Mouse (Mus musculus) heart, postnatal 14 days (tissue): ENCODE data around the gene Sema5a. TPM values are rescaled to one million over a fixed set of nuclear protein-coding genes. Genes with fewer than 3 reads are reported as not detected.
"Not testable (repeated sequence)": the region's sequence is repeated elsewhere in the genome, so short reads cannot be mapped to it uniquely, and the experiment has no call there.

Experiments used
- DNase-seq, 2 experiments: peaks; one replicate each; pipeline ENCODE4 v3.0.0; 2021 to 2022
- intact Hi-C: fragments of 180-260 bp; cut with DNase I; formaldehyde crosslinking; loops from one replicate; pipeline ENCODE4 v1.15.1; 2025
- long read RNA-seq, 2 experiments: library from polyadenylated mRNA; stranded (forward); transcript quantifications; one replicate each; pipeline ENCODE4 v2.0.0; 2021
- total RNA-seq, 2 experiments: library from RNA; stranded (reverse); gene quantifications; 2 replicates each; pipeline ENCODE4 v1.2.3; 2021

The Sema5a gene
- total RNA-seq, result 10 to 100 TPM; 16.8 to 16.9 TPM
- long read RNA-seq, experiment 1, partial matches to known transcripts, result 0 of 3 reads
- long read RNA-seq, experiment 1, other reads (novel, unspliced or antisense), result 3 of 3 reads
- long read RNA-seq, experiment 2, partial matches to known transcripts, result 0 of 3 reads
- long read RNA-seq, experiment 2, other reads (novel, unspliced or antisense), result 3 of 3 reads

GRCm38 (mm10) chr15:32244344-32244955, at the start of gene Sema5a:
TSS of gene Sema5a (plus strand) at chr15:32244810.
- peak; percentile 76 to 78 for DNase-seq
- intact Hi-C loops, result loop anchor here (5.0 to 10.0 kb wide), 3 partner anchors 232 to 640 kb away; partner anchors contain the start of genes Cct5 and Fam173b

DNA sequence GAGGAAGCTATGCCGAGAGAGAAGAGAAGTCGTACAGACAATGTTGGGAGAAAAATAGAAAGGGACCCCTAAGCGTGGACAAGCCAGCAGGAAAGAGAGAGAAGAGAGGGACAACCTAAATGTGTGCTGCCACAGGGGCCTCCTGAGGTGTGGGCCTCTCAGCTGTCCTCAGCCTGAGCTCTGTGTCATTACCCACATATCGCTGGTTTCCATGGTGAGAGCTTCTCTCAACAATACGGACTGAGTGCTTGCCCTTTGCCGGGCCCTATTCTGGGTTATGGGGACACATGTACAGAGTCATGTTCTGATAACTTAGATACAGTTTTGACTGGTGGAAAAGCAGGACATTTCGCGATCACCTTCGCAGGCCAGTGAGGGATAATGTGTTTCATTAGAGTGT, 46.5 kb upstream of the Sema5a start:
- intact Hi-C loops, result no loop called here
- no peak for DNase-seq

DNA sequence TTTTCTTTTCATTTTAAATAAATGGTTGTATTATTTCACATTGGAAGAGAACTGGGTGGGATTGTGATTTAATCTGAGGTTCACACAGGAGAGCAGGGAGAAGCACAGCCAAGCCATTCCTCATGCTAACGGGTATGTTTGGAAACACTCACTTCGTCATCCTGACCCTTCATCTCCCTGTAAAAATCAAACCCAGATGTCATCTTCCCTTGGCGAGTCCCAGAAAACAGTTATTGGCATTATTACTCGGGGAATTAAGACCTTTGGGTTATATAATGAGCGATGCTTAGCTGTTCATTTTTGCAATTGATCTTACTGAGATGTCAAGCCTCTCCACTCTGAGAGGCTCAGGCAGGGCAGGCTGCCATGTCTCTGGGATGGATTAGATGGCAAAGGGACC, 46.0 kb upstream of the Sema5a start:
- DNase-seq, result no peak

GRCm38 (mm10) chr15:32203242-32203641, 41.4 kb upstream of the Sema5a start:
- intact Hi-C loops, result no loop called here
- DNase-seq, result no peak

More for the DNA sequence above, 46.0 kb upstream of the Sema5a start:
- intact Hi-C loops, result no loop called here

DNA sequence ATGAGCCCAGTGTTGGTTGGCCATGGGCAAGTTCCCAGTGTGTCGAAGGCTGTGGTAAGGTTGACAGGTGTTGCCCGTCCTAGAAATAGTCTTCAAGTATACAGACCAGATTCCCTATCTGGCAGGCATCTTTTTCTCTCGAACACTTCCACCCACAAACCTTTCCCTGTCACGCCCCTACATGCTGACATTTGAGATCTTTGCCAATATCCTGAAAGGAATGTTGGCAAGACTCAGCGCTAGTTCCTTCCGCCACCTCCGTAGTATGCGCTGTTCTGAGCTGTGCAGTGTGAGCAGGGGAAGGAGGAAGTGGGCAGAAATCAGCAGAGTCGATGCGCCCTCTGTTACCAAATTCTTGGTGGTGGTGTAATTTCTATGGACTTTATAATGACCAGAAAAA, 39.7 kb upstream of the Sema5a start:
- DNase-seq, result no peak
- intact Hi-C loops, result no loop called here

- DNase-seq, intact Hi-C loops: not testable (repeated sequence)
These were observed 29.9 kb upstream of the Sema5a start for GRCm38 (mm10) chr15:32214687-32215086.

DNA sequence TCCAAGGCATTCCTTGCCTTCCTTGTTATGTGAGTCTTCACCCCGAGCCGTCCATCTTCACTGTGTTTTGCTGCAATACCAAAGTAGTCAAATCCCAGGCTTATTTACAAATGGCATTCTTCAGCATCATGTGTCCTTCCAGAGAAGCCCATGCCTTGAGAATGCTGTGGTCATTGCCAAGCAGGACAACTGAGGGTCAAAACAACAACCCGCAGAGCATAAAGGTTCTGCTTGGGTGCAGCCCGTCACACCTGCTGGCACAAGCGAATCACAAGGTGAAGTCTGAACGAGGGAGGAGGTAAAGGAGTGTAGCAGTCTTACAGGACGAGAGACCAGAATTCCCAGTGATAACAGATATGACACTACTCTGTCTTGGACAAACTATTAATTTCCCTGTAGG, 21.6 kb upstream of the Sema5a start:
- no peak for DNase-seq
- intact Hi-C loops, result no loop called here

DNA sequence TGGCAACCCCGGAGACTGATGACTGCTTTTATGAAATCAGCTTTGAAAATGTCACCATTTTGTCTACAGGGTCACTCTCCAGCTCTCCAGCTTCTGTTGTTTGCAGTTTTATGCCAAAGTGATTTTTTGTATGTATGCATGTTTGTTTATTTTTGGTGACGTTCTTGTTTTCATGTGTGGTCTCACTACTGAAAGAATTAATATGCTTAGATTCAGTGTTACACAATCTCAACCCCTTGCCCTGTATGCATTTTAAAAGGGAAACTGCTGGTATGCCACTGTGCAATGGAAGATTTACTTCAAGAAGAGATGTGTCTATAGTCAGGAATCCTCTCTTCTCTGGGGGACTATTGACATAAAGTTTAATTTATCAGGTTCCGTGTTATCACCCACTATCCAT, 19.2 kb upstream of the Sema5a start:
- intact Hi-C loops, result no loop called here
- DNase-seq, result no peak

GRCm38 (mm10) chr15:32226381-32226780, 18.2 kb upstream of the Sema5a start:
- intact Hi-C loops, result no loop called here
- no peak for DNase-seq

GRCm38 (mm10) chr15:32226888-32227395, 17.7 kb upstream of the Sema5a start:
- no peak for DNase-seq
- intact Hi-C loops, result no loop called here

DNA sequence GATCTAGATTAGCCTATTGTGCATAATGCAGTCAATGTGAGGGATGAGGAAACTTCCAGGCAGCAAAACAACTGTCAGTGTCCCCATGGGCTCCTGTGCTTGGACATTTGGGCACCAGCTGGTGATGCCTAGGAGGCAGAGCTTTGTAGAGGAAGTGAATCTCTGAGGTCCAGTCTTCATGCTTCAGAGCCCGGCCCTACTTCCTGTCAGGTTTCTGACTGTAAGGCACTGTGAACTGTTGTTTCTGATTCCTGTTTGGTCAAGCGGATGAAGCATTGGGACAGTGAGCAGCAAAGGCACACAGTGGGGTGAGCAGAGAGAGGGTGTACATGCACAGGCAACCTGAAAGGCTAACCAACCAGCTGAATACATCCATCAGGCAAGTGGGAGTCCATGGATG, 14.5 kb upstream of the Sema5a start:
- no peak for DNase-seq

DNA sequence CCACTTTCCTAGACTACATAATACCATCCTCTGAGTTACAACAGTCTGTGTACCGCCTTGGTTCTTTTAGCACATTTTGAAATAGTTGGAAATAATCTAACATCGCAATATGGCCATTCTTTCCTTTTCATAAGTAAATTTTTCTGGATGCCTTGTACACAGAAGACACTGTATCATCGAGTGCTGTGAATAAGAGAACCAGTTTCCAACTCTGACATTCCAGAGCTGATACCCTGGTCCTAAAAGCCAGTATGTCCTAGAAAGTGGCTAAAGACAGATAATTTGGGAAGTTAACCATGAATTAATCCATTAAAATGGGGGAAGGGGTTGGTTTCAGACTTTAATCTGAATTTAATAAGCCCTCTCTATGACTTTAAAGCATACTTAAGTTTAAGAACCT, 12.4 kb upstream of the Sema5a start:
- intact Hi-C loops, result no loop called here
- no peak for DNase-seq

More for the DNA sequence above, 14.5 kb upstream of the Sema5a start:
- intact Hi-C loops, result no loop called here

GRCm38 (mm10) chr15:32232666-32233141, 11.9 kb upstream of the Sema5a start:
- peak; percentile 31 to 58 for DNase-seq
- intact Hi-C loops, result not testable (repeated sequence)

GRCm38 (mm10) chr15:32233451-32233850, 11.2 kb upstream of the Sema5a start:
- intact Hi-C loops, result no loop called here
- DNase-seq, result no peak

DNA sequence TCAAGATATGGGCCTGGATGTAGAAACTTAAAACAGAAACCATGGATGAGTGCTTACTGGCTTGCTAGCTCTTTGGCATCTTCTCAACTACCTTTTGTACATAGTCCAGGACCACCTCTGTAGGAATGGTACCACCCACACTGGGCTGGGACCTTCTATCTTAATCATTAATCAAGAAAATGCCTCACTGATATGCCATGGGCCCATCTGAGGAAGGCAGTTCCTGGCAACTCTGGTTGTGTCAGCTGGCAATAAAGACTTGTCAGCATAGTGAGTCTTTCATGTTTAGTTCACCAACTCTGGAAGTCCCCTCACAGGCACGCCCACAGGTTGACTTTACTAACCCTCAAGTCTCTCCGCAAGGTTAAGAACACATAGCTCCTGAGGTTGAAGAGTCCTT, 5.5 kb upstream of the Sema5a start:
- DNase-seq, result no peak
- intact Hi-C loops, result no loop called here

GRCm38 (mm10) chr15:32240159-32240558, 4.5 kb upstream of the Sema5a start:
- DNase-seq, result no peak
- intact Hi-C loops, result loop anchor here (5.0 to 10.0 kb wide), 3 partner anchors 228 to 635 kb away; partner anchors contain the start of genes Cct5 and Fam173b

- intact Hi-C loops, result loop anchor here (5.0 to 10.0 kb wide), 3 partner anchors 229 to 637 kb away; partner anchors contain the start of genes Cct5 and Fam173b
These were observed 2.9 kb upstream of the Sema5a start for GRCm38 (mm10) chr15:32241666-32242065.

DNA sequence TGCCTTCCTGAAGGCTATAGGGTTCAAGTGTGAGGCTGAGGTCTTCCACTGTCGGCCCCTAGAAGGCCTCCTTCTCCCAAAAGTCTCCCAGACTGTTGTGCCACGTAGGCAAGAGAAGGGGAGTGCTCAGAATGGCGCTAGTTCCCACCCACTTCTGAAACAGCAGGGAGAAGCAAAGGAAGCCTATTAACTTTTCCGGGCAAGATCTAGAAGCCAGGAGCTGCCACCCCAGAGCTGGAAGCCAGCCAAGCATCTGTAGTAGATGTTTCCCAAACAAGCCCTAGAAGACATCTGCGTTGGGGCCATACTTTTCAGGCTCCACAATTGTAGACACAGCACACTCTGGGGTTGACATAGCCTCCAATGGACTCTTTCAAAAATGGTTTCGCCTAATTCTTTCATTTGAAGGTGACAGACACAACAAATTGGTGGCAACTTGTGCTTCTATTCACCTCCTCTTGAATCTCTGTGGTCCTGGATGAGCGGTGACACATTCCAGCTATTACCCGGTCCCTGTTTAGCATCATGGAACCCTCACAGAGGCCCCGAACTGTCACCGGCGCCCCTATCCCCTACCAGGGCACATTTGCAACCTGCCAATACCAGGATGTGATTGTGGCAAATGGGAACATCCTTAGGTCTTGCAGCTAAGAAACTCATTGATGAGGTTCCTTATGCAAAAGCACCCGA, 1.4 kb upstream of the Sema5a start:
- intact Hi-C loops, result loop anchor here (5.0 to 10.0 kb wide), 3 partner anchors 231 to 638 kb away; partner anchors contain the start of genes Cct5 and Fam173b
- peak; percentile 57 to 59 for DNase-seq

More at GRCm38 (mm10) chr15:32241666-32242065, 2.9 kb upstream of the Sema5a start:
- no peak for DNase-seq

- no peak for DNase-seq
- intact Hi-C loops, result loop anchor here (5.0 to 10.0 kb wide), 3 partner anchors 232 to 639 kb away; partner anchors contain the start of genes Cct5 and Fam173b
These were observed 786 bp upstream of the Sema5a start for GRCm38 (mm10) chr15:32243824-32244223.

- peak; percentile 34 to 46 for DNase-seq
- intact Hi-C loops, result loop anchor here (1.0 to 10.0 kb wide), 6 partner anchors 107 to 640 kb away; partner anchors contain the start of genes Cct5 and Fam173b
These were observed 586 bp downstream of the Sema5a start for GRCm38 (mm10) chr15:32244956-32245836.
